Mouse (Mus musculus): ENCODE measurements around the gene Frrs1. TPM values are rescaled to one million over a fixed set of nuclear protein-coding genes. Genes with fewer than 3 reads are reported as not detected.

The Frrs1 gene
- polyA plus RNA-seq, 1 experiment: 24.8 TPM

DNA sequence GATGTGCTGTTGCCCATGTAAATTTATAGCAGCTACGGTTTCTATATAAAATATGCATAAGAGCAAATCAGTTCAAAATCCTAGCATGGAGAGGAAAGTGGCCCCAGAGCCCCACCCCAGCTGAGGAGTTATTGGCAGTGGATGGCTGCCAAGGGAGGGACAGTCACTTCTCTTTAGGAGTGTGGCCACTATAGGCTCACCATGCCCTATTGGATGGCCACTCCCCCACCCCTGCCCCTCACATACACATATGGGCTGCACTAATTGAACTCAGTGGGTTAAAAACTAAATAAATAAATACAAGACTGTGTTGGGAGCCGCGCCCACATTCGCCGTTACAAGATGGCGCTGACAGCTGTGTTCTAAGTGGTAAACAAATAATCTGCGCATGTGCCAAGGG is 42.0 kb upstream of the Frrs1 start:
- Histone ChIP-seq H3K27me3 (ENCODE audit: control insufficient read depth, insufficient read depth, low read length) (no peaks in the 10 kb centered on the region), H3K4me1 (replicated peaks; ENCODE audit: control insufficient read depth, insufficient read depth, low read length) (no peaks in the 10 kb centered on the region), H3K36me3 (ENCODE audit: control insufficient read depth, insufficient read depth, low read length) (no peaks in the 10 kb centered on the region), H3K27ac (ENCODE audit: control insufficient read depth, insufficient read depth, low read length) (no peak overlapping the region), H3K4me3 (ENCODE audit: control insufficient read depth, insufficient read depth, low read length) (no peak overlapping the region)
- 98% methylated on average over 7 of the region's 7 CpGs for WGBS
- DNase-seq: no peak
- TF ChIP-seq POLR2A (IDR thresholded peaks at IDR 0.05; ENCODE audit: control insufficient read depth, extremely low read depth, insufficient read depth, low read length, poor library complexity) (no peak), CTCF (IDR thresholded peaks at IDR 0.05; ENCODE audit: borderline replicate concordance, control insufficient read depth, extremely low read depth, insufficient read depth, low read length, poor library complexity) (no peak)

DNA sequence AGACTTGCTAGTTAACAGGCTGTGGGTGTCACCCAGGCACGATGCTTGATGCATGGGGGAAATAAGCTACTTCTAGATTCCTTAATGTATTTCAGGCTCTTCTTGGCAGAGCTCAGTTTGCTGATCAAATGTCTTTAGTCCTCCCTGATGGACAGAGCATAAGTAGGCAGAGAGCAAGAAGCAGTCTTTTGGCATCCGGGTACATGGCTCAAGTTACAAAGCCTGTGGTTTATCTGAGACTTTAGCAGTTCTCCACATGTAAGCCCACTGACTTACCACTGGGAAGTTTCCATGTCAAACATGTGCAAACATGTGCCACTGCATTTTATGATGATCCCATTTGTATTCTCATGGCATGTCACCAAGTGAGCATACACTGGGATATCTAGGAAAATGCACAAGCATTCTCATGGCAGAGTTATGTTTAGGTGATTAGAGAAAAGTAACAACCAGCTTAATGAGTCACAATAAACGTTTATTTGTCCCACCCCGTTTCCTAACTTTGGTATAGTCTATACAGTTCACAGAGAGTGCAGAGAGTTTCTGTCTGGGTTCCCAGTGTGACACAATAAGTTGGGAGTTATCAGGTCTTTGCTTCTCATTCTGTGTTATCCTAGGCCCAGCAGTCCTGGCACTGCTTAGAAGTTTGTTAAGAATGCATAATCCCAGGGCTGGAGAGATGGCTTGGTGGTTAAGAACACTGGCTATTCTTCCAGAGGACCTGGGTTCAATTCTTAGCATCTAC is 32.6 kb upstream of the Frrs1 start:
- H3K4me3 ChIP-seq (ENCODE audit: control insufficient read depth, insufficient read depth, low read length): no peak overlapping the region
- no peaks in the 10 kb centered on the region for H3K27me3 ChIP-seq (ENCODE audit: control insufficient read depth, insufficient read depth, low read length)
- no peak for DNase-seq
- TF ChIP-seq CTCF (IDR thresholded peaks at IDR 0.05; ENCODE audit: borderline replicate concordance, control insufficient read depth, extremely low read depth, insufficient read depth, low read length, poor library complexity) (no peak), POLR2A (IDR thresholded peaks at IDR 0.05; ENCODE audit: control insufficient read depth, extremely low read depth, insufficient read depth, low read length, poor library complexity) (no peak)
- H3K36me3 ChIP-seq (ENCODE audit: control insufficient read depth, insufficient read depth, low read length): no peaks in the 10 kb centered on the region
- H3K27ac ChIP-seq (ENCODE audit: control insufficient read depth, insufficient read depth, low read length): no peak overlapping the region
- WGBS: 93% methylated on average over 4 of the region's 4 CpGs
- H3K4me1 ChIP-seq (replicated peaks; ENCODE audit: control insufficient read depth, insufficient read depth, low read length): no peaks in the 10 kb centered on the region

DNA sequence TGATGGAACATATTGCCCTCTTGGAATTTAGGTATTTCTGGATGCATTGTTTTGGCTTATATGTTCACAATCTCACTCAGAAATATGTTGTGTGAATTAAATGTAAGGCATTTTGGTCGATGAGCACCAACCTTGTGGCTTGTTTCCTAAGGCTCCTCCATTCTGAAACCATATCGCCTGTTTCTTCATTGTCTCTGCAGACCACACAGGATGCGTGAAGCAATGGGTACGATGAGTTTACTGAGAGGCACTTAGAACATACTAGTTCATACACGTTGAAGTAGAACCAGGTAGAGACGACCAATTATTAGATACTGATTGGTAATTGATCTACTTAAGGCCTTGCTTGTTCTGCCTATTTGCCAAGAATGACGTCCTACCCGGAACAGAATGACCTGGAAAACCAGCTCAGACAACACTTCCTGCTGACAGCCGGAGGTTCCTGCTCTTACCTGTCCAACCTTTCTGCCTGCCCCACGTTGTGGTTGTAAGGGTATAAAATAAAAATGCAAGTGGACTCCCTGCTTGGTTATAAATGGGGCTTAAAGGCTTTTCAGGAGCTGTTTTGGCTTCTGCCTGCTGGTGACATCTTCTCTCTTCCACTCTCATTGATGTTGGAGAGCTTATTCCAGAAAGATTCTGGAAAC is 29.9 kb upstream of the Frrs1 start:
- Histone ChIP-seq H3K36me3 (ENCODE audit: control insufficient read depth, insufficient read depth, low read length) (no peaks in the 10 kb centered on the region), H3K4me1 (replicated peaks; ENCODE audit: control insufficient read depth, insufficient read depth, low read length) (no peaks in the 10 kb centered on the region), H3K4me3 (ENCODE audit: control insufficient read depth, insufficient read depth, low read length) (no peak overlapping the region), H3K27me3 (ENCODE audit: control insufficient read depth, insufficient read depth, low read length) (no peaks in the 10 kb centered on the region), H3K27ac (ENCODE audit: control insufficient read depth, insufficient read depth, low read length) (no peak overlapping the region)
- no peak for TF ChIP-seq CTCF (IDR thresholded peaks at IDR 0.05; ENCODE audit: borderline replicate concordance, control insufficient read depth, extremely low read depth, insufficient read depth, low read length, poor library complexity)
- no peak for TF ChIP-seq POLR2A (IDR thresholded peaks at IDR 0.05; ENCODE audit: control insufficient read depth, extremely low read depth, insufficient read depth, low read length, poor library complexity)
- no peak for DNase-seq
- 88% methylated on average over 10 of the region's 10 CpGs for WGBS

DNA sequence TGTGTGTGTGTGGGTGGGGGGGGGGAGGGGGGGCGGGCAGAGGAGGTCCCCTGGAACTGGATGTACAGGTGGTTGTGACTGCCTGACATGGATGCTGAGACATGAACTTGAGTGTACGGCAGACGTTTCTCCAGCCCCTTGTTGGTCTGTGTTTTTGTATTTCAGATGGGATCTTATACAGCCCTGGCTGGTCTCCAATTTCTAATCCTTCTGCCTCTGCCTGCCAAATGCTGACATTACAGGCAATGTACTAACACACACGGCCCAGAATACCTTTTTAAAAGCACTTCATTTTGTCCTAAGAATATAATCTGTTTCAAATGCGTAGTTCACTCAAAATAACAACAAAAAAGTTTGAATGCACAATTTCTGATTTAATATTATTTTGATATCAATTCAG is 27.9 kb upstream of the Frrs1 start:
- WGBS: 89% methylated on average over 5 of the region's 5 CpGs
- H3K36me3 ChIP-seq (ENCODE audit: control insufficient read depth, insufficient read depth, low read length): no peaks in the 10 kb centered on the region
- H3K4me1 ChIP-seq (replicated peaks; ENCODE audit: control insufficient read depth, insufficient read depth, low read length): peaks cover 3% of the 10 kb centered on the region; the same call in 1 of the 2 replicates
- H3K4me3 ChIP-seq (ENCODE audit: control insufficient read depth, insufficient read depth, low read length): no peak overlapping the region
- no peak overlapping the region for H3K27ac ChIP-seq (ENCODE audit: control insufficient read depth, insufficient read depth, low read length)
- TF ChIP-seq CTCF (IDR thresholded peaks at IDR 0.05; ENCODE audit: borderline replicate concordance, control insufficient read depth, extremely low read depth, insufficient read depth, low read length, poor library complexity) (no peak), POLR2A (IDR thresholded peaks at IDR 0.05; ENCODE audit: control insufficient read depth, extremely low read depth, insufficient read depth, low read length, poor library complexity) (no peak)
- no peak for DNase-seq
- no peaks in the 10 kb centered on the region for H3K27me3 ChIP-seq (ENCODE audit: control insufficient read depth, insufficient read depth, low read length)

DNA sequence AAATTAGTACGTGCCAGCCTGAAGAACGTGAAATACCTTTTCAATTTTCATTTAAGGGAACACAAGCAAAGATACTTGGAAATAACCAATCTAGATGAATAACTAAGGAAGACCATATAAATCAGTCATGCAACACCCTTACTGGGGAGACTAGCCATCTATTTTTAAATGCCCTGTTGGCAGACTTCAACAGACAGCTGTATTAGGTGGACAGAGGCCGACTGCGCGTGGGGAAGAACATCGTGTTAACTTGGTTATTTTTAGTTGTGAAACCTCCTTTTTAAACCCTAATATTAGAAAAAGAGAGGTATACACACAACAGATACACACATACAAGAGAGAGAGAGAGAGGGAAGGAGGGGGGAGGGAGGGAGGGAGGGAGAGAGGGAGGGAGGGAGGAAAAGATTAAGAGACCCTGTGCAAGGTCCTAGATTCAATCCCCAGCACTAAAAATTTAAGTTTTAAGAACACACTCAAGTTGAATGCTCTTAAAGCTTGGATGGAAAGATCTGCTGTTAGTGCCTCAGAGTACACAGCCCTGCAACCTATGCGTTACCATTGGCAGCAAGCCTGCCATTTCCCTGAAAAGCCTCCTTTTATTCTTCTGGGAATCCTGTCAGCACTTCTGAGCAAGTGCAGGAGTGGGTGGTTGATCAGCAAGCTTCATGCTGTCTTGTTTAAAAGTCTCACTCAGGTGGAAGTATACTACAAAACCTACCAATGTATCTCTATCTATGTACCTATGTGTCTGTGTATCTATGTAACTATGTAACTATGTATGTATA is 26.5 kb upstream of the Frrs1 start:
- 89% methylated on average over 7 of the region's 7 CpGs for WGBS
- no peaks in the 10 kb centered on the region for H3K27me3 ChIP-seq (ENCODE audit: control insufficient read depth, insufficient read depth, low read length)
- H3K36me3 ChIP-seq (ENCODE audit: control insufficient read depth, insufficient read depth, low read length): no peaks in the 10 kb centered on the region
- DNase-seq: no peak
- H3K4me1 ChIP-seq (replicated peaks; ENCODE audit: control insufficient read depth, insufficient read depth, low read length): peaks cover 3% of the 10 kb centered on the region; the same call in 1 of the 2 replicates
- H3K4me3 ChIP-seq (ENCODE audit: control insufficient read depth, insufficient read depth, low read length): no peak overlapping the region
- TF ChIP-seq POLR2A (IDR thresholded peaks at IDR 0.05; ENCODE audit: control insufficient read depth, extremely low read depth, insufficient read depth, low read length, poor library complexity) (no peak), CTCF (IDR thresholded peaks at IDR 0.05; ENCODE audit: borderline replicate concordance, control insufficient read depth, extremely low read depth, insufficient read depth, low read length, poor library complexity) (no peak)
- no peak overlapping the region for H3K27ac ChIP-seq (ENCODE audit: control insufficient read depth, insufficient read depth, low read length)

DNA sequence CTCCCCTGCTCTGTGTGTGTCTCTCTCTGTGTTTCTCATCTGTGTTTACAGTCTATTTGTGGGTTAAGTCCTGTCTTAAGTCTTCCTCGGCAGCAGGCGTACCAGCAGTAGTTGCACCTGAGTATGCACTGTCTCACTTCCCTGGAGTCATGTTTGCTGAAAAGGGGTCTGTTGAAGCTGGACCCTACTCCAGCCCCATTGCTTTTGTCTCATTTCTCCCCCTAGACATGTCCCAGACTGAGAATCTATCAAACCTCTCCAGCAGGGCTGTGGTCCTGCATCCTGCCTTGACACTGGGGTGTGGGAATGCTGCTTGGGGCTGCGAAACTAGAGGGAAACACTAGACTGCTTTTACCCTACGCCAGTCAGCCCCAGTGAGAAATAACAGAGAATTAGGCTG is 25.8 kb upstream of the Frrs1 start:
- no peaks in the 10 kb centered on the region for H3K27me3 ChIP-seq (ENCODE audit: control insufficient read depth, insufficient read depth, low read length)
- peaks cover 3% of the 10 kb centered on the region; the same call in 1 of the 2 replicates for H3K4me1 ChIP-seq (replicated peaks; ENCODE audit: control insufficient read depth, insufficient read depth, low read length)
- H3K27ac ChIP-seq (ENCODE audit: control insufficient read depth, insufficient read depth, low read length): no peak overlapping the region
- DNase-seq: no peak
- H3K4me3 ChIP-seq (ENCODE audit: control insufficient read depth, insufficient read depth, low read length): no peak overlapping the region
- no peaks in the 10 kb centered on the region for H3K36me3 ChIP-seq (ENCODE audit: control insufficient read depth, insufficient read depth, low read length)
- TF ChIP-seq CTCF (IDR thresholded peaks at IDR 0.05; ENCODE audit: borderline replicate concordance, control insufficient read depth, extremely low read depth, insufficient read depth, low read length, poor library complexity): no peak
- no peak for TF ChIP-seq POLR2A (IDR thresholded peaks at IDR 0.05; ENCODE audit: control insufficient read depth, extremely low read depth, insufficient read depth, low read length, poor library complexity)
- 95% methylated on average over 4 of the region's 4 CpGs for WGBS
